Mouse (Mus musculus) hindbrain, embryonic 15.5 days (tissue): ENCODE results near the gene Vmn1r82. TPM values are rescaled to one million over a fixed set of nuclear protein-coding genes. Genes with fewer than 3 reads are reported as not detected.

Source experiments
- ATAC-seq: fragments of 200-750 bp; cut with Nextera tagmentation; 2 replicates; pipeline ENCODE4 v1.8.0; 2017; ENCODE audit warnings: low read depth, moderate number of reproducible peaks, moderate TSS enrichment; ENCODE audit not compliant: low FRiP score
- H3K27ac ChIP-seq: fragments of 300-500 bp; sonication (generic); replicated peaks from 2 replicates; pipeline ENCODE4 v1.5.1; 2015; ENCODE audit warnings: mild to moderate bottlenecking, inconsistent platforms
- H3K27me3 ChIP-seq: fragments of 300-500 bp; sonication (generic); 2 replicates; pipeline ENCODE4 v1.6.1; 2015; ENCODE audit warnings: control low read depth, inconsistent platforms
- H3K36me3 ChIP-seq: fragments of 300-500 bp; sonication (generic); 2 replicates; pipeline ENCODE4 v1.6.1; 2015; ENCODE audit warnings: control low read depth, inconsistent platforms
- H3K4me1 ChIP-seq: fragments of 300-500 bp; sonication (generic); replicated peaks from 2 replicates; pipeline ENCODE4 v1.6.1; 2015; ENCODE audit warnings: control low read depth, inconsistent platforms
- H3K4me2 ChIP-seq: fragments of 300-500 bp; sonication (generic); 2 replicates; pipeline ENCODE4 v1.6.1; 2015; ENCODE audit warnings: moderate library complexity, mild to moderate bottlenecking, inconsistent platforms
- H3K4me3 ChIP-seq: fragments of 300-500 bp; sonication (generic); 2 replicates; pipeline ENCODE4 v1.5.1; 2015; ENCODE audit warnings: mild to moderate bottlenecking, inconsistent platforms
- H3K9ac ChIP-seq: fragments of 300-500 bp; sonication (generic); 2 replicates; pipeline ENCODE4 v1.6.1; 2015; ENCODE audit warnings: inconsistent platforms
- H3K9me3 ChIP-seq: fragments of 300-500 bp; sonication (generic); 2 replicates; pipeline ENCODE4 v1.6.1; 2016; ENCODE audit warnings: control low read depth, inconsistent platforms
- WGBS: fragments of 180-500 bp; shearing (Covaris S2); methylation state at CpG from one replicate; pipeline ENCODE4 v1.1.7; 2015; 5-methylcytosine and 5-hydroxymethylcytosine counted together
- polyA plus RNA-seq: library from polyadenylated mRNA; unstranded; fragments of >200 nt; fragmentation: Nextera tagmentation; extraction: Ambion mirVana; gene quantifications from 2 replicates; pipeline ENCODE4 v1.2.1, GENCODE M21; 2015

The Vmn1r82 gene
- not detected in 2 replicates for polyA plus RNA-seq

DNA sequence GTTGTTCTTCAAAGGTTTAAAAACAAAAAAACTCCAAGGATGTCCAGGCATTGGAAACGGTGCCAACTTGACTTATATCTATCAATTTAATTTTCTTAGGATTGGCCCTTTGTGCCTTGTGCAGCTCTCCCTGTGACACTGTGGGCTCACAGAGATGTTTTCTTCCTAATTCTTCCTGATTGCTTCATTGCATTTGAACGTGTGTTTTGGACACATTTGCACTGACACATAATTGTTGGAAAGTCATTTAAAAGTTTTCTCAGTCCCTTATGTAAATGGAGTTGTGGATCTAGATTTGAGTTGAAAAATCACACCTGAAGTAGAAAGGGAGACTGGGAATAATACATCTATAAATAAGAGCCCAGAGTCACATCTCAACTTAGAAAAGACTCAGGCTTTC lies at the start of gene Vmn1r82:
Gene Vmn1r82 (plus strand): TSS at position 301 of the 400 bp plus-strand sequence.
- 57% methylated on average over 2 of the region's 2 CpGs for WGBS
- no peaks in the 10 kb centered on the region for H3K4me1 ChIP-seq
- H3K27ac ChIP-seq: no peak within 1 kb of the TSS
- H3K36me3 ChIP-seq: no peaks in the 10 kb centered on the region
- no peaks in the 10 kb centered on the region for H3K27me3 ChIP-seq
- no peak within 1 kb of the TSS for H3K4me3 ChIP-seq
- no peak within 1 kb of the TSS for H3K9ac ChIP-seq
- ATAC-seq: no peak
- H3K9me3 ChIP-seq: peaks cover under 1% of the 10 kb centered on the region; the same call in 1 of the 2 replicates
- H3K4me2 ChIP-seq: no peak within 1 kb of the TSS

DNA sequence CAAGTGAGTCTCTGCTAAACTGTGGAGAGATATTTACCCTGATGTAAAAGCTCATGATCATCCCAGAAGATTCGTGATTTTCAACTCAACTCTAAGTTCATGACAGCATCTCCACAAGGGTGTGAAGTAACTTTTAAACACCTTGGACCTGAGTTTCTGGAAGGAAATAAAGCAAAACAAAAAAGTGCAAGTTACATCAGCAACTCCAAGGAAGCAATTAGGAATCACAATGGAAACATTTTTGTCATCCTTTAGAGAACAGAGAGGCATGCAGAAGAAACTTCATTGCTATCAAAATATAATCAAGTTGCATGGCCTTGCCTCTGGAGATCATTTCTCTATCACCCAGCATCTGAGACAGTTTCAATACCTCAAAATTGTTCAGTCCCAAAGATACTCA lies 32.1 kb upstream of the Vmn1r82 start, which contains the start of gene Vmn1r81:
Gene Vmn1r81 (minus strand): TSS at position 101 of the 400 bp plus-strand sequence.
- Histone ChIP-seq H3K4me3 (no peak within 1 kb of the TSS), H3K4me1 (no peaks in the 10 kb centered on the region), H3K36me3 (no peaks in the 10 kb centered on the region), H3K4me2 (no peak within 1 kb of the TSS), H3K9me3 (0 out of 2 replicates have a peak, but pooled peaks cover 8% of the 10 kb centered on the region), H3K27ac (no peak within 1 kb of the TSS), H3K9ac (no peak within 1 kb of the TSS), H3K27me3 (no peaks in the 10 kb centered on the region)
- ATAC-seq: no peak
- 79% methylated on average over 1 of the region's 1 CpGs for WGBS

DNA sequence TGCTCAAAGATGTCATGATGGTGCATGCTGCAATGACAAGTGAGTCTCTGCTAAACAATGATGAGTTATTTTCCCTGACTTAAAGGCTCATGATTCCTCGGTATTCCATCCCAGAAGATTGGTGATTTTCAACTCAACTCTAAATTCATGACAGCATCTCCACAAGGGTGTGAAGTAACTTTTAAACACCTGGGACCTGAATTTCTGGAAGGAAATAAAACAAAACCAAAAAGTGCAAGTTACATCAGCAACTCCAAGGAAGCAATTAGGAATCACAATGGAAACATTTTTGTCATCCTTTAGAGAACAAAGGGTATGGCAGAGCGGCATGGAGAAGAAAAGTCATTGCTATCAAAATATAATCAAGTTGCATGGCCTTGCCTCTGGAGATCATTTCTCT lies 29.2 kb downstream of the Vmn1r82 start, which contains the start of gene Vmn1r83:
Gene Vmn1r83 (minus strand): TSS at position 101 of the 400 bp plus-strand sequence.
- no peaks in the 10 kb centered on the region for H3K4me1 ChIP-seq
- no peak for ATAC-seq
- H3K36me3 ChIP-seq: no peaks in the 10 kb centered on the region
- no peak within 1 kb of the TSS for H3K4me3 ChIP-seq
- 79% methylated on average over 2 of the region's 2 CpGs for WGBS
- no peaks in the 10 kb centered on the region for H3K27me3 ChIP-seq
- H3K4me2 ChIP-seq: no peak within 1 kb of the TSS
- no peak within 1 kb of the TSS for H3K9ac ChIP-seq
- no peak within 1 kb of the TSS for H3K27ac ChIP-seq
- H3K9me3 ChIP-seq: peaks cover 16% of the 10 kb centered on the region

Other genes starting within 250 kb of the Vmn1r82 start
- not detected in 2 replicates for gene Vmn1r78, start 150.2 kb upstream of the Vmn1r82 start, polyA plus RNA-seq
- not detected in 2 replicates for gene Vmn1r79, start 129.2 kb upstream of the Vmn1r82 start, polyA plus RNA-seq
- not detected in 2 replicates for gene Vmn1r80, start 111.1 kb upstream of the Vmn1r82 start, polyA plus RNA-seq
- gene Vmn1r81, start 32.2 kb upstream of the Vmn1r82 start, polyA plus RNA-seq: not detected in 2 replicates
- not detected in 2 replicates for gene Vmn1r83, start 29.1 kb downstream of the Vmn1r82 start, polyA plus RNA-seq
- gene Vmn1r84, start 68.8 kb downstream of the Vmn1r82 start, polyA plus RNA-seq: not detected in 2 replicates
- gene Zfp551, start 122.3 kb downstream of the Vmn1r82 start, polyA plus RNA-seq: 9.7 and 10.0 TPM in 2 replicates
- 35.1 and 35.6 TPM in 2 replicates for gene Zfp606, start 177.9 kb downstream of the Vmn1r82 start, polyA plus RNA-seq
- not detected in 2 replicates for gene 2900092C05Rik, start 212.1 kb downstream of the Vmn1r82 start, polyA plus RNA-seq